Mouse (Mus musculus): Measurements from ENCODE around the gene Tada2a.

Gene Tada2a

DNA sequence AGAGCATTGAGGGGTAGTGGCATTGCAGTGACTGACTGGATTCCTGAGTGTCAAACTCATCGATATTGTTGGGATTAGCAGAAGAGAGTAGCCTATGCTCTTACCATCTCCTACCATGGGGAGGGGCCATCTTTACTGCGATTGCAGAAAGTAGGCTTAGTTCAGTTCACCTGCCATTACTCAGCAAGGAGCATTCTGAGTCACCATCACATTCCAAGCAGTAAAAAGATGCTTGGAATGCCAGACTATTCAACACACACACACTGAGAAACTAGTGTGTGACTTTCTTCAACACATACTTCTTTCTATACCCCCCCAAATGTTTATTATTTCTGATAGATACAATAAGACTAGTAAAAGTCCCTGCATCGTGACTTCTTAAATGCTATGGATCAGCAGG is 49.1 kb downstream of the Tada2a start:
- Histone ChIP-seq H3K36me3 (ENCODE audit: control insufficient read depth, insufficient read depth, low read length, poor library complexity, severe bottlenecking) (no peaks in the 10 kb centered on the region), H3K27me3 (ENCODE audit: control insufficient read depth, insufficient read depth, low read length, poor library complexity, severe bottlenecking) (no peaks in the 10 kb centered on the region)
- no peak for DNase-seq (ENCODE audit: low read depth, low spot score)

DNA sequence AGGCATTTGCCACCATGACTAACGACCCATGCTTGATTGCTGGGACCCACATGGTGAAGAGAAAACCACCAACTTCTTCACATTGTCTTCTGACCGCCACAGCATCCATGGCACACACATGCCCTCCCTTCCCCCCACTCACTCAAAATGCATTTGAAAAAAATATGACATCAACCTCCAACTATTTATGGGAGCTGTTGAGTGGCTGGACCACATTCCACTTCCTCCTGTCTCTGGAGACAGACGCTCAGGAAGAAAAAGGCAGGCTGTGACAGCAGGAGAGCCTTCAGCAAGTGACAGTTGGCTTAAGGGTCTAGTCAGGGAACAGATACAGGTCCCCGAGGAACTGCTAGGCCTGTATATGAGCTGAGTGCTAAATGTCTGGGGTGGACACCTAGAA is 49.5 kb downstream of the Tada2a start:
- no peak for DNase-seq (ENCODE audit: low read depth, low spot score)
- Histone ChIP-seq H3K36me3 (ENCODE audit: control insufficient read depth, insufficient read depth, low read length, poor library complexity, severe bottlenecking) (no peaks in the 10 kb centered on the region), H3K27me3 (ENCODE audit: control insufficient read depth, insufficient read depth, low read length, poor library complexity, severe bottlenecking) (no peaks in the 10 kb centered on the region)

DNA sequence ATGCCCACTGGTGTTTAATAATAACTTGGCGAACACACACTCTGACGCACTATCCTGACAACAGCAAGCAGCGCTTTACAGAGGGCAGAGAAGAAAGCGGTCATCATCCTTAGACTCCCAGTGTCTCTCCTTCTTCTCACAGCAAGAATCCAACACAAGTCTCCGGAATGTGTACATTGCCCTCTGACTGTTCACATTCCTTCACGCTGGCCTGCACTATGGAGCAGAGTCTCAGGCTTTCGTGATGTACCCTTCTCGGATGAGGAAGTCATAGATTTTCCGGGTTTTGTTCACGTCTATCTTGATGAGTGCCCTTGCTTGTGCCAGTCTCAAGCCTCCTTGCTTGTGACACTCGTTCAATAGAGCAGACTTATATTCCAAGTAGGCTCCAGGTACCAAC is 50.0 kb downstream of the Tada2a start:
- Histone ChIP-seq H3K27me3 (ENCODE audit: control insufficient read depth, insufficient read depth, low read length, poor library complexity, severe bottlenecking) (no peaks in the 10 kb centered on the region), H3K36me3 (ENCODE audit: control insufficient read depth, insufficient read depth, low read length, poor library complexity, severe bottlenecking) (no peaks in the 10 kb centered on the region)
- DNase-seq (ENCODE audit: low read depth, low spot score), result no peak

DNA sequence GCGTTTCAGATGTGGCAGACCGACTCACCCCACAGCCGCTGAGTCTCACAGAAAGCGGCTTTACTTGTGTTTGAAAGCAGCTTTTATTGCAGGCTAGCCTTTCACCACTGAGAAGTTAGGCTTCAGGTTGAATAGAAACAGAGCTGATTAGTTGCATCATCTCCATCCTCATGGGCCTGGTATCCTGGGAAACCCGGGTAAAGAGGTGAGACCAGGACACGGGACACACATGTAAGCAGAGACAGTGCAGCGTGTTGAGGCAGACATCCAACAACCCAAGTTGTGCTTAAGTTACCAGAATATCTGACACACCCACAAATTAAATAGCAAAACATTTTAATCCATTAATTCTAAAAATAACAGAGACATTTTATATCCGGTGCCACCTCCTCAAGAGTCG is 50.8 kb downstream of the Tada2a start:
- Histone ChIP-seq H3K27me3 (ENCODE audit: control insufficient read depth, insufficient read depth, low read length, poor library complexity, severe bottlenecking) (no peaks in the 10 kb centered on the region), H3K36me3 (ENCODE audit: control insufficient read depth, insufficient read depth, low read length, poor library complexity, severe bottlenecking) (no peaks in the 10 kb centered on the region)
- DNase-seq (ENCODE audit: low read depth, low spot score), result no peak

DNA sequence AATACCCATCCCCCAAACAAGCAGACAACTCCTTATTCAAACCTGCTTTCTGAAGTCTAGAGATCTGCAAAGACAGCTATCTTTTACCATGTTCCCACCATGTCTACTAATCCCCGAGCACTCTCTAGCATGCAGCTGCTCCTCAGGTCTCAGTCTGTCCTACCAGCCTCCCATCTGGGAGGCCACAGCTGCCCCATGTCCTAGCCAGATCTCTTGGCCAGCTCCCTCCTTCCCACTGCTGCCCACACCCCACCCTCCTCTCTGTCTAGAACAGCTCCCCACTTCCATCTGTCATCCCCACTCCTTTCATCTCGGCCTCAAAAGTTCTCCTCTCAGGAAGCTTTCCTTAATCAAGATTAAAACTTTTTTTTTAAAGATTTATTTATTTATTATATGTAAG is 52.4 kb downstream of the Tada2a start:
- no peaks in the 10 kb centered on the region for H3K27me3 ChIP-seq (ENCODE audit: control insufficient read depth, insufficient read depth, low read length, poor library complexity, severe bottlenecking)
- no peak for DNase-seq (ENCODE audit: low read depth, low spot score)
- no peaks in the 10 kb centered on the region for H3K36me3 ChIP-seq (ENCODE audit: control insufficient read depth, insufficient read depth, low read length, poor library complexity, severe bottlenecking)

DNA sequence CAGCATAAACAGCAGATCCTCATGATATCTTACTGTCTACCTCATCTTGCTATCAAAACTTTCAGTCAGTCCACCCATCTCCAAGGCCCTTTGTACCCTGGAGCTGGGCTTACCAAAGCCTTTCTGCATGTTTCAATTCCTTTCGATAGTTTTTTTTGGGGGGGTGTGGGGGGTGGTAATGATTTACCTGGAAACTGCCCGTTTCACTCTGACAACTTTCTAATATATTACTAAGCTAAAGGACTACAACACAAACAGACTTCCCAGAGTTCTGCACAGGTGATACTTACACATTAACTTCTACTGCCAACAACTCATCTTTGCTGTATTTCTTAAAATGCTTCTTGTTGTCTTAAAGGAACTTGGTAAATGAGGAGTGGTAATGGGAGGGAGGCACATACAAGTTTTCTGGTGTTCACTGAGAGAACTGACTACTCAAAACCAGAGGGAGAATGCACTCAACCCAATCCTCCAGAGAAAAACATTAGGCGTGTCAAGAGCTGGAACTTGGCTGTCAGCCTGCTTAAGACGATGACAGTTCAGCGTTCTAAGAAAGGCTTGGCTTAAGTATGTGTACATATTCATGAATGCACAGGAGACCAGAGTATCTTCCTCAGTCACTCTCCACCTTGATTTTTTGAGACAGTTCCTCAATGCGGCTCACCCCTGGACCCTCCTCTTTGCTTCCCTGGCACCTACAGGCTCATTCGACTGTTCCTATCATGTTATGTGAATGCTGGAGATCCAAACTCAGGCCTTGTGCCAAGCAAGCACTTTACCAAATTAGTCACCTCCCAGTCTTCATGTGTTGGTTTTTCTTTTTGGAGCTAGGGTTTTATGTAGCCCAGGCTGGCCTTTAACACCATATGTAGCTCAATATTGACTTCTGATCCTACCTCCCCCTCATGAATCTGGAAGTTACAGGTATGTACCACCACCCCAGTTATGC is 55.3 kb downstream of the Tada2a start:
- Histone ChIP-seq H3K36me3 (ENCODE audit: control insufficient read depth, insufficient read depth, low read length, poor library complexity, severe bottlenecking) (no peaks in the 10 kb centered on the region), H3K27me3 (ENCODE audit: control insufficient read depth, insufficient read depth, low read length, poor library complexity, severe bottlenecking) (no peaks in the 10 kb centered on the region; the same call in 1 of the 2 replicates)
- no peak for DNase-seq (ENCODE audit: low read depth, low spot score)

DNA sequence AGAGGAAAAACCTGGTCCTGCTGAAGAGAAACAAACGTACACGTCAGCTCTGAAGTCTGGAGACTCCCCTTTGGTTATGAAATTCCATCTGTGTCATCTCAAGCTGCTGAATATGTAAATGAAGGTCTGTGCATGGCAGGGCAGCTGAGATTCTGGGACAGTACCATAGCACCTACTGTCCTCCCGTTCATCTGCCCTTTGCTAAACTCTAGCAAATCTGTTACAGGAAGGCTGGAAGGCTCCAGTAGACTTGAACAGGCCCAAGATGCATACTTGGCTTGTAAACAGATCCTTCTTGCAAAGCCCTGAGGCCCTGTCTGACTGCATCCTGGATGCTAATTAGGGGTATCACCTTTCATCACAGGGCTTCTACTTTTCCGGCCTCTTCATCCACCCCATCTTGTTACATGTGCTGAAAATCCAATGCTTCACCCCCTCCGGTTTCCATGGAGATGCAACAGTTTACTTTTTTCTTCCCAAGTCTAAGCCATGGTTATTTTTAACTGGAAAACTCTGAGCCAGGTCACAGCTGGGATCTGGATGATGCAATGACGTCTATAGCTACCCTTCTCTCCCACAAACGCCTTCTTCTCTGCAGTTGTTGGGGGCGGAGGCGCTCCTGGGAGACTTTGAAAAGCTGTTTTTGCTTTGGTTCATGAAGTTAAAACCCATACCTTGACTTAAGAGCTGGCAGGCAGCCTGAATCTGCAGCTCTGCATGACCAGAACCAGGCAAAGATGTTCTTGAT is 56.3 kb downstream of the Tada2a start:
- H3K36me3 ChIP-seq (ENCODE audit: control insufficient read depth, insufficient read depth, low read length, poor library complexity, severe bottlenecking), result no peaks in the 10 kb centered on the region
- no peaks in the 10 kb centered on the region; the same call in 1 of the 2 replicates for H3K27me3 ChIP-seq (ENCODE audit: control insufficient read depth, insufficient read depth, low read length, poor library complexity, severe bottlenecking)
- DNase-seq (ENCODE audit: low read depth, low spot score), result no peak

DNA sequence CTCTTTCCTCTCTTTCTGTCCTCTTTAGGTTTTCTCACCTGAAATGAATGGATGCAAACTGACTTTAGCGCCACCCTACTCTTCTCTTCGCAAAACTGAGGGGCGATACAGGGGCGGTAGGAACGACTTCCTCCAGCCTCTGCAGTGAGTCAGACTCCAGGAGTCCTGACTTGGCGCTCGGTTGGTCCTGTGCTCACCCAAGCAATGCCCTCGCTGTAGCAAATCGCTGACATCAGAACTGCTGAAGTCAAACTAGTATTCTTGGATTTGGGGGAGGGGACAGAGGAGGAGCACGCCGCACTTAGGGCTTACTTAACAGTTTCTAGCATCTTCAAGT is 60.4 kb downstream of the Tada2a start, which contains the start of gene Dusp14:
Gene Dusp14 (minus strand): TSS at position 228 of the 337 bp plus-strand sequence.
- H3K36me3 ChIP-seq (ENCODE audit: control insufficient read depth, insufficient read depth, low read length, poor library complexity, severe bottlenecking), result no peaks in the 10 kb centered on the region
- DNase-seq (ENCODE audit: low read depth, low spot score), result peak; percentile 35
- no peaks in the 10 kb centered on the region; the same call in 1 of the 2 replicates for H3K27me3 ChIP-seq (ENCODE audit: control insufficient read depth, insufficient read depth, low read length, poor library complexity, severe bottlenecking)

DNA sequence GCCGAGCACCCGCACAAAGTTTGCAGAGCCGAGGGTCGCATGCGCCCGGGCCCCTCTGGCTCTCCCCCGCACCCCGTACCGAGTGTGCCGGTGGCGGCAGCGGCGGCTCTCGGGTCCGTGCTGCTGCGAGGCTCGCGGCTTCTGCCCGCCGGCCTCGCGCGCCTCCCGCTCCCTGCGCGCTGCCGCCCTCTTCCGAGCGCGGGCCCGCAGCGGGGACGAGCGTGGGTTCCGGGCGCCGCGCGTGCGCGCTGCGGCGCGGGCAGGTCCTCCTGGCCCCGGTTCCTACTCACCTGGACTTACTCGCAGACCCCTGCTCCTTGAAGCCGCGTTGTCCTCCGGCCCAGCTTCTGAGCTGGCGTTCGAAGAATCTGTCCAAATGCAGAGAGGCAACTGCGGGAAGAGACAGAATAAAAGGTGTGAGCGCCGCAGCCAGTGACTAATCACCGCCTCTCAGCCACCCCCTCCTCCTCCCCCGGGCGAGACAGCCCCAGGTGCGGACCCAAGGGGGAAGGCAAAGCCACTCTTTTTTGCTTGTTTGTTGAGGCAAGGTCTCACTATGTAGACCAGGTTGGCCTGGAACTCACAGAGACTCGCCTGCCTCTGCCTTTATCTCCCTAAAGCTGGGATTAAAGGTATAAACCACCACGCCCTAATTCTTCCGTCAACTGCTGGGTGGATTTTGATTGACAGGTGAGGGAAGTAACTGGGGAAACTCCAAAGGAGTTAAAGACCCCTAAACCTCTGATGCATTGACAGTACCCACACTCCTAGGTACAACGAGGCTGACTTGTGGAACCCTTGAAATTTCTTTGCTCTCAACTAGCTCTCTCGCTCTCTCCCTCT is 61.0 kb downstream of the Tada2a start:
- no peaks in the 10 kb centered on the region for H3K36me3 ChIP-seq (ENCODE audit: control insufficient read depth, insufficient read depth, low read length, poor library complexity, severe bottlenecking)
- H3K27me3 ChIP-seq (ENCODE audit: control insufficient read depth, insufficient read depth, low read length, poor library complexity, severe bottlenecking), result no peaks in the 10 kb centered on the region; the same call in 1 of the 2 replicates
- peak; percentile 56 for DNase-seq (ENCODE audit: low read depth, low spot score)

DNA sequence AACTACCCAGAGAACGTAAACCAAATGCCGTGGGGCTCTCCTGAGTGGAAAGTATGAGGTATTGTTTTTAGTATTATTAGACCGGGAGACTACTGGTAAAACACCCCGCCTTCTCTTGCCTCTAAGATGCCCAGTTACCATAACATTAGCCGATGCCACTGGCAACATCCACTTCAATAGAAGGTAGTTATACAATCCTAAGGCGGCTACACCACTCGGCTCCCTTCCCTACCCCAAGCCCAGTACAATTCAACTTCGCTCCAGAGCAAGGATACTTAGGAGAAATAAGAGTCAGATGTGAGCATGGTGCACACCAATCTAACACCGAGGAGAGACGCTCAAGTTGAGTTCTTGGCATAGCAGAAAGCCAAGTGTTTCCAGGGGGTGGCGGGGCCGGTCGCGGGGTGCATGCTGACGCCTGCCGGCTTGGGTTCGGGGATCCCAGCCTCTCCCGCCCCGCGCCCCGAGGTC is 61.6 kb downstream of the Tada2a start:
- Histone ChIP-seq H3K36me3 (ENCODE audit: control insufficient read depth, insufficient read depth, low read length, poor library complexity, severe bottlenecking) (no peaks in the 10 kb centered on the region), H3K27me3 (ENCODE audit: control insufficient read depth, insufficient read depth, low read length, poor library complexity, severe bottlenecking) (no peaks in the 10 kb centered on the region; the same call in 1 of the 2 replicates)
- DNase-seq (ENCODE audit: low read depth, low spot score), result peak; percentile 23

DNA sequence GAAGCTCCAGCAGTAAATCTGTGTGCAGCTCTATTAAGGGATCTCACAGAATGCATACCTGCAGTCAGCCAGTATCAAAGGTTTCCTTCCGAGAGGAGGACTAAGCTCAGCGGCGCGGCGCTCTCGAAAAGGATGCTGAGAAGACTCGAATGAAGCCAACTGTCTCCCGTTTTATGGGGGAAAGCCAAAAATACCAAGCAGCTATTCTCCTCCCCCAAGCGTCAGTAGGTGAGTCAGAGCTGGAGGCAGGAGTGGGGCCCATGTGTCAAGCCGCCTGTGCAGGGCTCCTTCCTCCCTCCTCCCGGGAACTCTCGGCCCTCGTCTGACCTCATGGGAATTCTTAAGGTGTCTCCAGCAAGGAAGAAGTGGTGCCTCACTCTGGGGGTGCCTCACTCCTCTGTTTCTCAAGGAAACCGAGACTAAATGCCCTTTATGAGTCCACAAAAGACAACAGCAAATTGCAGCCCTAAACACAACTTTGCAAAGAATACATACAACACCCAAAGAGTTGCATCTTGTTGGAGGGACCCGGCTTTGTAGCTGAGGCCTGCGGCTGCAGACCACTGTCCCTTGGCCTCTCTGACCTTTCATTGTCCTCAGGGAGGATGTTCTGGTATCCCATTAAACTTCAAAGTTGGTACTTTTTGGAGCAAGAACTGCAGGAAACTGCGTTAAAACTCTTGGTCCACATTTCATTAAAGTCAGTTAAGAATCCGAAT is 62.3 kb downstream of the Tada2a start:
- no peaks in the 10 kb centered on the region; the same call in 1 of the 2 replicates for H3K27me3 ChIP-seq (ENCODE audit: control insufficient read depth, insufficient read depth, low read length, poor library complexity, severe bottlenecking)
- H3K36me3 ChIP-seq (ENCODE audit: control insufficient read depth, insufficient read depth, low read length, poor library complexity, severe bottlenecking), result no peaks in the 10 kb centered on the region
- peak; percentile 24 for DNase-seq (ENCODE audit: low read depth, low spot score)

DNA sequence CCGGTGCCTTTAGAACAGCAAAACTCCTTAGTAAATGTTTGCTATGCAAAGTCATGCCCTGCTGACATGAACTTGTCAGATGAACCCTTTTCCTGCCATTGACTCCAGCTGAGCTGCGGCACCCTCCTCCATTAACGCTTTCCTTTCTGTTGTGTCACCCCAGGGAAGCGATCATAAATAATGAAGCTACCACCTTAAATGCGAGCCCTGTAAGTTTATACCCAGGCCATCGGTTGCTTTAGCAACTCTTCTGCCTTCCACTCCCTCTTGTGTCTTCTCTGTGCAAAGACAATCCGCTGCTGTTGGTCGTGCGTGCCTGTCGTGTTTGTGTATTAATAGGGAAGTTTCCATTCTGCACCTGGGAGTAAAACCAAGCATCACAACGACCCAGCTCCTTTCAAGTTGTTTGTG is 63.3 kb downstream of the Tada2a start:
- H3K36me3 ChIP-seq (ENCODE audit: control insufficient read depth, insufficient read depth, low read length, poor library complexity, severe bottlenecking), result no peaks in the 10 kb centered on the region
- H3K27me3 ChIP-seq (ENCODE audit: control insufficient read depth, insufficient read depth, low read length, poor library complexity, severe bottlenecking), result no peaks in the 10 kb centered on the region; the same call in 1 of the 2 replicates
- DNase-seq (ENCODE audit: low read depth, low spot score), result peak; percentile 45

DNA sequence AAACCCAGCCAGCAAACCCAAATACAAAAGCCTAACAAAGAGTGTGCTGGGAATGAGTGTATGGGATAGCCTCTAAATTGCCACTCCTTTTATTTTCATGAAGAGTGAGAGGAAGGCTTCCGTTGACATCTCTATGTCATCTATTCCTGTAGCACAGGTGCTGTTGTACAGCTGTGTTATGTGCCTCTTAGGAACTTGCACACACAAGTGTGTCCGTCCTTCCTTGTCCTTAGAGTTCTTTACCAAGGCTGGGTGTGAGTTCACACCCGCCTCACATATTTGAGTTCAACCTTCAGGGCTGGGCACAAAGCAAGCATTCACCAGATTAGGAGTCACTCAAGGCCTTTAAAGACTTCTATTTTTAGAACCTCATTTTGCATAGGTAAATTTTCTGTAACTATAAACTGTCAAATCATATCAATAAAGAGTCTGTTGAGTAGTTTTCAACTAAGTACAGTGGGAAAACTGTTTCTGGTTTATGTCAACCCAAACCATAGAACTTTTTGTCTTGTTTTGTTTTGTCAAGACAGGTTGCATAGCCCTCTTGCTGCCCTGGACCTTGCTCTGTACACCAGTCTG is 65.7 kb downstream of the Tada2a start:
- H3K27me3 ChIP-seq (ENCODE audit: control insufficient read depth, insufficient read depth, low read length, poor library complexity, severe bottlenecking), result no peaks in the 10 kb centered on the region
- no peak for DNase-seq (ENCODE audit: low read depth, low spot score)

More for the DNA sequence above, 65.7 kb downstream of the Tada2a start:
- H3K36me3 ChIP-seq (ENCODE audit: control insufficient read depth, insufficient read depth, low read length, poor library complexity, severe bottlenecking), result no peaks in the 10 kb centered on the region
